Mouse (Mus musculus): ENCODE data around the gene Ubl5. TPM values are rescaled to one million over a fixed set of nuclear protein-coding genes. Genes with fewer than 3 reads are reported as not detected.
"Not testable (repeated sequence)": the region's sequence is repeated elsewhere in the genome, so short reads cannot be mapped to it uniquely, and the experiment has no call there.

The Ubl5 gene
- polyA plus RNA-seq, 1 experiment from 2014 or later, result 362 TPM

DNA sequence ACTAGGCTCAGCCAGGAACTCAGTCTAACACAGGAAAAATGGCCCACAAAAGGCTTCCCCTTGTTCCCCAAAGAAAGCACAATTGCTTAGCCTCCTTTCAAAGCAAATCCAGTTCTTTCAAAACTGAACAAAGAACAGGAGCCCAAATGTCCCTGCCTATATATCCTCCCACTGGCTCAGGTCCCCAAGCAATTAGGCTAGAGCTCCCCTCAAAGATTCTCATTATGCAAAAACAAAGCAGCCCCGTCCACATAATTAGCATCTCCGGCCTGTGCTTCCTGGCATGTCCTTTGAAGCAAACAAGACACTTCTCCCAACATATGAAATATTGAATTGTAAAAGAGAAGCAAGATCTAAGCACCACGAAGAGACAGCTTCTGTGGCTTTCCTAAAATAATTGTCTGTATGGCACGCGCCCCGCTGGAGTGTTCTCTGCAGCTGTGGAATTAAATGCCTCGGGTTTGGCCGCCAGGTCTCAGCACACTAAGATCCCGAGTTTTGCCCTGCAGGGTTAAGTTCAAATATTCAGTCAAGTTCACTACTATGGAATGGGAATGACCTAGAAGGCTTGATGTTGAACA, 37.8 kb downstream of the Ubl5 start:
- ATAC-seq (ENCODE audit: insufficient number of reproducible peaks, low FRiP score), result no peak
- H3K27me3 ChIP-seq (replicated peaks), result no peaks in the 10 kb centered on the region

DNA sequence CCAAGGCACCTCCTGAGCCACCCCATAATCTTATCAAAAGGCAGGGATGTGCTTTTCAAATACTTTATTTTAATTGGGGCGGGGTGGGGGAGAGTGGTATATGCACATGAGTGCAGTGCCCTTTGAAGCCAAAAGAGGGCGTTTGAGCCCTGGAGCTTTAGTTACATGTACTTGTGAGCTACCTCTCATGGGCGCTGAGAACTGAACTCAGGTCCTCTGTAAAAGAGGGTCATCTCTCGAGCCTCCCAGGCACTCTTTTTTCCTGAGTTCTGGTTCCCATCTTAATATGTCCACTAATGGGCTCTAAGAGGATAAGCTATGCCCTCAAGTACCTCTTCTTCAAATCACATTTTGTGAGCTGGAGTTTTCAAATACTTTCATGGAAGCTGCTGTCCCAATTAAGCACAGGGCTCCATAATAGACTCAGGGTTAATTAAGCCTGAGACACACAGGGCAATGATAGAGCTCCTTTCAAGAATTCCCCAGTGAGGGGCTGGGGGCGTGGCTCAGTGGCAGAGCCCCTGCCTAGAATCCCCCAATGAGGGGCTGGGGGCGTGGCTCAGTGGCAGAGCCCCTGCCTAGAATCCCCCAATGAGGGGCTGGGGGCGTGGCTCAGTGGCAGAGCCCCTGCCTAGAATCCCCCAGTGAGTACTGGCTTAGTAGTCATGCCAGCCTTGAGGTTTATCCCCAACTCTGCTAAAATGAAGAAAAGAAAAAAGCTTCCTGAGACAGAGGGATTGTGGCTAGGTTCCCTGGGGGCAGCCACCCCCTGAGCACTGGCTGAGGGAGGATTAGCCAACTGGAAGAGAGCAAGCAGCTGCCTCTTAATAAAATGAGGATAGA, 39.1 kb downstream of the Ubl5 start:
- H3K4me2 ChIP-seq, result no peak overlapping the region
- no peak overlapping the region for H3K4me3 ChIP-seq
- H3K27ac ChIP-seq (ENCODE audit: poor library complexity, severe bottlenecking), result no peak overlapping the region
- no peaks in the 10 kb centered on the region for H3K36me3 ChIP-seq
- ATAC-seq (ENCODE audit: insufficient number of reproducible peaks, low FRiP score), result no peak
- H3K27me3 ChIP-seq (replicated peaks), result no peaks in the 10 kb centered on the region
- no peak overlapping the region for H3K9ac ChIP-seq
- H3K4me1 ChIP-seq (replicated peaks), result no peaks in the 10 kb centered on the region
- H3K9me3 ChIP-seq (replicated peaks), result 0 out of 2 replicates have a peak, but pooled peaks cover 3% of the 10 kb centered on the region
- 43% methylated on average over 7 of the region's 7 CpGs for WGBS

More for the DNA sequence above, 37.8 kb downstream of the Ubl5 start:
- H3K9me3 ChIP-seq (replicated peaks), result 0 out of 2 replicates have a peak, but pooled peaks cover 3% of the 10 kb centered on the region
- H3K27ac ChIP-seq (ENCODE audit: poor library complexity, severe bottlenecking), result no peak overlapping the region
- H3K36me3 ChIP-seq, result no peaks in the 10 kb centered on the region
- H3K4me2 ChIP-seq, result no peak overlapping the region
- no peak overlapping the region for H3K4me3 ChIP-seq
- H3K4me1 ChIP-seq (replicated peaks), result no peaks in the 10 kb centered on the region
- H3K9ac ChIP-seq, result no peak overlapping the region
- 77% methylated on average over 9 of the region's 9 CpGs for WGBS

DNA sequence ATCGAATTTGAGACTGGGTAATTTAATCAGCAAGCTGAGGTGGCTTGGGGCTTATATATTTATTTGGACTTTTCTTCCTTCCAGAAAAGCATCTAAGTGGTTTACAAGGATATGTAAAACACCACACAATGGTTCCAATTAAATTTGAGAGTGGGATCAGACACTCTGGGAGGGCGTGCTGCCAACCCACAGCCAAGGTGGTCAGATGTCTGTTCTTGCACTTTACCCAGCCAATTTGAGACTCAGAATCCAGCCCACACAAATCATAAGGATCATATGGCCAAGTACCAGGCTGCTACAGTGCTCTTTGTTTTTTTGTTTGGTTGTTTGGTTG, 39.7 kb downstream of the Ubl5 start:
- H3K36me3 ChIP-seq, result no peaks in the 10 kb centered on the region

DNA sequence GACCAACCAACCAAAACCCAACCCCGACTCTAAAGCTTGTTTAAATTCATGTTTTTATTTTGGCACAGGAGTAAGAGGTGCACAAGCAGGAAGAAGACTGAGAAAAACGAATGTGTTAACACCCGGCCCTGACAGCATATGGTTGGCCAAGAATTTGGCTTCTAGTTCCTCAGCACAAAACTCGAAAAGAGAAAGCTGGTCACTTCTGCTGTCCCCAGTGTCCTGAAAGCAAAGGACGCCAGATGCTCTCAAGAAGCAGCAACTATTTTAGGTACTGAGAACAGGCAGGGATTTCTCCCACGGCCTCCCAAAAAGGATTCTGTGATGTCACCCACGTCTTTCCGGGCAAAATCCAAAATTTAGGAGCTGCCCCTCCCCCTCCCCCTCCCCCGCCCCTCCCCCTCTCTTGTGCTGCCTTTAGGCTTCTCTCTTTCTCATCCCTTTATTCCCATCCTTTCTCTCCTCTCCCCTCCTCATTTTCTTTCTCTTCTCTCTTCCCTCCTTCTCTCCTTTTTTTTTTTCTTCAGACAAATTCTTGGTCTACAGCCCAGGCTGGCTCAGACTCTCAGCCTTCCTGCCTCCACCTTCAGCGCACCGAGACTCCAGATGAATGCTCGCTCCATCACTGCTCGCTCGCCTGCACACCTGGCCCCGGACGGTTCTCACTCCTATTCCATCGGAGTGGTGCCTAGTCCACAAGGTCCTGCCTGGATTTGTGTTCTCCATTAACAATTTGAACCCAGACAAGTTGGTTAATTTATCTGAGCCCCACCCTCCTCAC, 42.6 kb downstream of the Ubl5 start:
- Histone ChIP-seq H3K9me3 (replicated peaks) (0 out of 2 replicates have a peak, but pooled peaks cover 3% of the 10 kb centered on the region), H3K27me3 (replicated peaks) (no peaks in the 10 kb centered on the region), H3K4me2 (no peak overlapping the region), H3K27ac (ENCODE audit: poor library complexity, severe bottlenecking) (no peak overlapping the region), H3K36me3 (no peaks in the 10 kb centered on the region), H3K4me3 (no peak overlapping the region), H3K4me1 (replicated peaks) (peaks cover 10% of the 10 kb centered on the region), H3K9ac (no peak overlapping the region)
- ATAC-seq (ENCODE audit: insufficient number of reproducible peaks, low FRiP score), result no peak
- WGBS, result 46% methylated on average over 16 of the region's 17 CpGs

More for the DNA sequence above, 39.7 kb downstream of the Ubl5 start:
- H3K4me3 ChIP-seq, result no peak overlapping the region
- no peak for ATAC-seq (ENCODE audit: insufficient number of reproducible peaks, low FRiP score)
- H3K4me2 ChIP-seq, result no peak overlapping the region
- H3K4me1 ChIP-seq (replicated peaks), result no peaks in the 10 kb centered on the region
- no peaks in the 10 kb centered on the region for H3K27me3 ChIP-seq (replicated peaks)
- H3K9me3 ChIP-seq (replicated peaks), result 0 out of 2 replicates have a peak, but pooled peaks cover 3% of the 10 kb centered on the region
- 61% methylated on average over 2 of the region's 2 CpGs for whole genome bisulfite sequencing
- H3K9ac ChIP-seq, result no peak overlapping the region
- no peak overlapping the region for H3K27ac ChIP-seq (ENCODE audit: poor library complexity, severe bottlenecking)

DNA sequence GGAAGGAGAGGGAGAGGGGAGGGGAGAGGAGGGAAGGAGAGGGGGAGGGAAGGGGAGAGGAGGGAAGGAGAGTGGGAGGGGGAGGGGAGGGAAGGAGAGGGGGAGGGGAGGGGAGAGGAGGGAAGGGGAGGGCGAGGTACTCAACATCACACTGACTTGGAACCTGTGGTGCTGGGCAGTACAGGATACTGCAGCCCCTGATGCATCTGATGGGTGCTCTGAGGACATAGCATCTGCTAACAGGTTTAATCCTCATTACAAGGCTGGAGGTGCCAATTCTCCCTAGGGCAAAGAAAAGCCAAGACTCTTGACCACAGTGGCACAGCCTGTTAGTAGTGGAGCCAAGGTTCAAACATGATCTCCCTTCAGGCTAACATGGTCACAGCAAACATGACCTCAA, 46.7 kb downstream of the Ubl5 start:
- Histone ChIP-seq H3K9me3 (replicated peaks) (no peaks in the 10 kb centered on the region), H3K4me3 (no peak overlapping the region), H3K27ac (ENCODE audit: poor library complexity, severe bottlenecking) (peak overlapping the region; percentile 44; the same call in 1 of the 2 replicates), H3K9ac (no peak overlapping the region), H3K36me3 (no peaks in the 10 kb centered on the region), H3K27me3 (replicated peaks) (peaks cover 18% of the 10 kb centered on the region), H3K4me1 (replicated peaks) (peaks cover 10% of the 10 kb centered on the region), H3K4me2 (0 out of 2 replicates have a peak overlapping the region, but pooled peaks have one; percentile 22)
- no peak for ATAC-seq (ENCODE audit: insufficient number of reproducible peaks, low FRiP score)
- WGBS, result 43% methylated on average over 1 of the region's 1 CpGs

DNA sequence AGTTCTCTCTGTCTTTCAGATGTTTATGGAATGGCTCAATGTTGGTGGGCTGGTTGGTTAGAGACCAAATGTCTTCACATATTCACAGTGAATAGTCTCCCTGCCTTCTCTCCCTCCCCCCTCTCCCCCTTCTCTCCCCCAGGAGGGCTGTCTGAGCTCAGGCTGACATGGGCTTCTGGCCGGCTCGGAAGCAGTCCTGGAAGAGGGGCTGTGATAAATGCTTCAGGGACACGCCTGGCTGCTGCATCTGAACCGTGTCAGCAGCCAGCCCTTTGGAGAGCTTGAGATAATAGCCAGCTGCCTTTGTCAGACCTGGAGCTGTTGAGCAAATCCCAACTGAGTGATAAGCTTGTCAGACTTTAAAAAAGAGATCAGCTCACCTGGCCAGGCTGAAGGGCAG, 47.2 kb downstream of the Ubl5 start:
- Histone ChIP-seq H3K27ac (ENCODE audit: poor library complexity, severe bottlenecking) (peak overlapping the region; percentile 44; the same call in 1 of the 2 replicates), H3K36me3 (no peaks in the 10 kb centered on the region), H3K9me3 (replicated peaks) (no peaks in the 10 kb centered on the region), H3K27me3 (replicated peaks) (peaks cover 20% of the 10 kb centered on the region), H3K4me1 (replicated peaks) (peaks cover 13% of the 10 kb centered on the region), H3K4me3 (no peak overlapping the region), H3K4me2 (0 out of 2 replicates have a peak overlapping the region, but pooled peaks have one; percentile 22), H3K9ac (no peak overlapping the region)
- peak; percentile 57 for ATAC-seq (ENCODE audit: insufficient number of reproducible peaks, low FRiP score)
- 2% methylated on average over 4 of the region's 4 CpGs for WGBS

DNA sequence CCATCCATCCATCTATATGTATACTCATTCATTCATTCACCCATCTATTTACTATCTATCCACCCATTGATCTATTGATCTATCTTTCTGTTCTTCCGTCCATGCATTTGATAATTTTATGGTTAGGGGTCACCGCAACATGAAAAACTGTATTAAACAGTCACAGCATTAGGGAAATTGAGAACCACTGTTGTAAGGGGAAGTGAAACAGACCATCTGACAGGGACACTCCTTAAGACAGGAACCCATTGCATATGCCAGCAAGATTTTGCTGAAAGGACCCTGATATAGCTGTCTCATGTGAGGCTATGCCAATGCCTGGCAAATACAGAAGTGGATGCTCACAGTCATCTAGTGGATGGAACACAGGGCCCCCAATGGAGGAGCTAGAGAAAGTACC, 47.8 kb downstream of the Ubl5 start:
- Histone ChIP-seq H3K4me1 (replicated peaks) (peaks cover 18% of the 10 kb centered on the region), H3K27me3 (replicated peaks) (peaks cover 25% of the 10 kb centered on the region)
- not testable (repeated sequence) for H3K36me3 ChIP-seq; H3K27ac ChIP-seq (ENCODE audit: poor library complexity, severe bottlenecking); H3K9ac ChIP-seq; H3K9me3 ChIP-seq (replicated peaks); H3K4me2 ChIP-seq; H3K4me3 ChIP-seq; ATAC-seq (ENCODE audit: insufficient number of reproducible peaks, low FRiP score)
- 86% methylated on average over 2 of the region's 2 CpGs for WGBS

DNA sequence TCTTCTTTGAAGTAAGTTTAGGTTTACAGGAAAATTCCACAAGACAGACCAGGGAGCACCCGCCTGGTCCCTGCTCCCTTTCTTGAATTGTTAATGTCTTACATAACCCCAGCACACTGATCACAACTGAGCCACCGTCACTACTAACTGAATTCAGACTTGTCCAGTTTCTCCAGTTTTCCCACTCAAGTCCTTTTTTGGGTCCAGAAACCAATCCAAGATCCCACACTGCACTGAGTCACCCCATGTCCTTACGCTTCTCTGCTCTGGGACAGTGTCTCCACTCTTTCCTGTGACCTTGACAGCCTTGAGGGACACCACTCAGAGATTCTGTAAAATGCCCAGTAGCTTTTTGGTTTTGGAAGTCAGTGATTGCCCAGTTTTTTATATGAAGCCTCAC, 50.2 kb downstream of the Ubl5 start:
- Histone ChIP-seq H3K4me2 (no peak overlapping the region), H3K27me3 (replicated peaks) (peaks cover 42% of the 10 kb centered on the region), H3K9me3 (replicated peaks) (no peaks in the 10 kb centered on the region), H3K36me3 (no peaks in the 10 kb centered on the region), H3K4me3 (no peak overlapping the region), H3K27ac (ENCODE audit: poor library complexity, severe bottlenecking) (no peak overlapping the region), H3K4me1 (replicated peaks) (peaks cover 27% of the 10 kb centered on the region), H3K9ac (no peak overlapping the region)
- ATAC-seq (ENCODE audit: insufficient number of reproducible peaks, low FRiP score), result no peak
- WGBS, result 84% methylated on average over 3 of the region's 3 CpGs

DNA sequence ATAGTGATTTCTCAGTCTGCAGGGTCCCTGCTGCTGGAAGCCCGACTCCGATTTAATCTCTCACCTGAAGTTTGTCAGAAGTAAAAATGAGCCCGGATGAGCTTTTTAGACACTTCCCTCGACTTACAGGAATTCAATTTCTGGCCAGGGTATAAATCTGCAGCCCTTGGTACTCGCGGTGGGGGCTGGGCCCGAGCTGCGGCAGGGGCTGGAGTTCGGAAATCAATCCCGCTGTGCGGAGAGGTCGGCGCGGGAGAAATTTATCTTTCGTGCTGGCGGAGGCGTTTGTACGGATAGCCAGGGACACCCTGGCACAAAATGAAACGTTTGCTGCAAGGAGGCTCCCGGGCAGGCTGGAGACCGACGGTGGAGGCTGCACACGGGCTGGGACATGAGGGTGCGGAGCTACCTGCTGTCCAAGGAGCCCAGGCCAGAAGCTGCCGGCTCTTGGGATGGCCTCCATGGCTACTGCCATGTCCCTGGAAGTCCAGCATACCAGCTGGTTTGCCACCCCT, 52.1 kb downstream of the Ubl5 start:
- Histone ChIP-seq H3K9me3 (replicated peaks) (no peaks in the 10 kb centered on the region), H3K27me3 (replicated peaks) (peaks cover 42% of the 10 kb centered on the region), H3K4me1 (replicated peaks) (peaks cover 22% of the 10 kb centered on the region), H3K9ac (peak overlapping the region; percentile 56), H3K27ac (ENCODE audit: poor library complexity, severe bottlenecking) (no peak overlapping the region), H3K36me3 (no peaks in the 10 kb centered on the region), H3K4me2 (peak overlapping the region; percentile 73), H3K4me3 (peak overlapping the region; percentile 43)
- ATAC-seq (ENCODE audit: insufficient number of reproducible peaks, low FRiP score), result no peak
- WGBS, result 4% methylated on average over 25 of the region's 25 CpGs

DNA sequence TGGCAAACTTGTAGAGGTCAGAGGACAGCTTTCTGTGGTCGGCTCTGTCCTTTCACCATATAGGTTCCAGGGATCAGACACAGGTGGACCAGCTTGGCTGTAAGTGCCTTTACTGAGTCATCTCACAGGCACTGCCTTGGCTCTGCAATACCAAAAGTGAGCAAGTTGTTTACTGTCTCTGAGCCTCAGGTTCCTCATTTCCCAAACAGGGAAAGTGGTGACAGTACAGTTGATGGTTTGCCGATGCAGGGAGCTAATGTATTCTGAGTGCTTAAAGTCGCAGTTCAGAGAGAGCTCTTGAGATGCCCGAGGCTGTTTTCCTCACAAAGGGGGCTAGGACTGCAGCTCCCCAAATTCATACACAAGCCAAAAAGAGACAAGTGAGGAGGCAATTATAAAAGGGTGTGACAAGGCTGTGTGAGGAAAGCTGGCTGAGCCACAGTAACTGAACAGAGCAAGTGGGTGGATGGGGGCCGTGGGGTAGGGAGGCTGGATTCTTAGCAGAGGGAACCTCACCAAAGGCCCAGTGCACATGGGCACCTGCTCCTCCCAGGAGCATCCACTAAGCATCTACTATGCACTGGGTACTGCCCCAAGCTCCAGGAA, 53.5 kb downstream of the Ubl5 start:
- Histone ChIP-seq H3K9me3 (replicated peaks) (peaks cover 4% of the 10 kb centered on the region; the same call in 1 of the 2 replicates), H3K27me3 (replicated peaks) (peaks cover 42% of the 10 kb centered on the region), H3K4me2 (no peak overlapping the region), H3K36me3 (no peaks in the 10 kb centered on the region), H3K4me1 (replicated peaks) (peaks cover 17% of the 10 kb centered on the region), H3K9ac (no peak overlapping the region), H3K4me3 (no peak overlapping the region), H3K27ac (ENCODE audit: poor library complexity, severe bottlenecking) (no peak overlapping the region)
- WGBS, result 52% methylated on average over 5 of the region's 5 CpGs
- ATAC-seq (ENCODE audit: insufficient number of reproducible peaks, low FRiP score), result no peak

Measured in heart, embryonic 12.5 days (tissue).